Mouse (Mus musculus) liver, embryonic 14.5 days (tissue): ENCODE results near the gene Lrrc8b.

ENCODE experiments used
- CTCF ChIP-seq: IDR thresholded peaks from 2 replicates; pipeline ENCODE4 v1.5.1; 2016; ENCODE audit warnings: antibody characterized with exemption, low read depth, control low read depth
- EP300 ChIP-seq: IDR thresholded peaks from 2 replicates; pipeline ENCODE4 v1.6.1; 2016; ENCODE audit warnings: antibody characterized with exemption, low read depth

DNA sequence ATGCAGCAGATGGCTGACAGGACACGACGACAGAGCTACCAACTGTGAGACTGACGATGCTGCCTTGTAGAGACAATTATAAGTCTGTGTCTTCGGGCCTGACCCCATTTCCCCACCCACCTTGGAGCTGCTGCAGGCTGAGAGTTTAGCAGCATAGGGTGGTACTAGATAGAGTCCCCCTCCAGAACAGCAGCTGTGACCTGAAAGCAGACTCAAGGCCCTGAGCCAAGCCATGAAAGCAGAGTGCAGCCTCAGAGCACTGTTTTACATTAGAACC is 4.3 kb upstream of the Lrrc8b start:
- TF ChIP-seq CTCF (no peak), EP300 (no peak)
